Mouse (Mus musculus) olfactory bulb, adult 2 months (tissue): ENCODE results near the gene Rpl38. TPM values are rescaled to one million over a fixed set of nuclear protein-coding genes. Genes with fewer than 3 reads are reported as not detected.
A peak's percentile ranks its signal among the peaks of the same experiment; 100 is the strongest.

Experiments
- H3K27ac ChIP-seq: fragments of 200-500 bp; 2 replicates; pipeline ENCODE4 v1.5.1; 2012; ENCODE audit warnings: low read depth, low read length; ENCODE audit not compliant: insufficient read depth
- H3K4me1 ChIP-seq: fragments of 200-500 bp; 2 replicates; pipeline ENCODE4 v1.6.1; 2012; ENCODE audit warnings: low read length; ENCODE audit not compliant: control insufficient read depth, insufficient read depth
- H3K4me3 ChIP-seq: fragments of 200-500 bp; 2 replicates; pipeline ENCODE4 v1.5.1; 2012; ENCODE audit warnings: mild to moderate bottlenecking, low read depth, low read length, moderate library complexity; ENCODE audit not compliant: insufficient read depth
- CTCF ChIP-seq: fragments of 200-500 bp; IDR thresholded peaks from 2 replicates; pipeline ENCODE4 v1.5.1; 2012; ENCODE audit warnings: low read depth, mild to moderate bottlenecking, low read length, moderate library complexity; ENCODE audit not compliant: insufficient read depth
- POLR2A ChIP-seq: fragments of 200-500 bp; IDR thresholded peaks from 2 replicates; pipeline ENCODE4 v1.6.1; 2012; ENCODE audit warnings: mild to moderate bottlenecking, low read depth, low read length, moderate library complexity; ENCODE audit not compliant: insufficient read depth
- WGBS: fragments of 180-500 bp; shearing (Covaris S2); methylation state at CpG from one replicate; pipeline ENCODE4 v1.1.7; 2018; 5-methylcytosine and 5-hydroxymethylcytosine counted together
- polyA plus RNA-seq: library from polyadenylated mRNA; stranded (reverse); fragments of >200 nt; gene quantifications from 2 replicates; pipeline ENCODE4 v1.2.4, GENCODE M21; 2012; ENCODE audit warnings: low replicate concordance; ENCODE audit not compliant: missing spikeins, insufficient read depth, insufficient read length

The Rpl38 gene
- polyA plus RNA-seq, 1 experiment: not detected

DNA sequence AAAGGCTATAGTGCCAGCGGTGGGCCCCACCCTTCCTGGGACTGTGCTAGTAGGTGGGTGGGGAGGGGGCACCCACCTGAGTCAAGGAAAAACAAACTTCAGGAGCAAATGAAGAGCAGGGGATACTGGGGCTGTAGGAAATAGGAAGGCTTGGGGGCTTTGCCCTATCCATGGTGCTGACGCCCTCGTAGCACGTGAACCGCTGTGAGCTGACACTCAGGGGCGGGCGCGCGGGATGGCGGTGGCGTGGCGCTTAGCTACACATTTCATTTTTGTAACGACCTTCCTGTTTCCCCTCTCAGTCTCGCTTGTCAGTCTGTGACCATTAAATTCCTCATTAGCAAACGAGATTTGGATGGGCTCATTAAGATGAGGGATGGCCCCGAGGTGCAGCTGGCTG is 15.8 kb upstream of the Rpl38 start:
- Histone ChIP-seq H3K27ac (no peak overlapping the region), H3K4me1 (peaks cover 11% of the 10 kb centered on the region), H3K4me3 (no peak overlapping the region)
- no peak for TF ChIP-seq POLR2A
- no peak for TF ChIP-seq CTCF
- 11% methylated on average over 16 of the region's 16 CpGs for WGBS

DNA sequence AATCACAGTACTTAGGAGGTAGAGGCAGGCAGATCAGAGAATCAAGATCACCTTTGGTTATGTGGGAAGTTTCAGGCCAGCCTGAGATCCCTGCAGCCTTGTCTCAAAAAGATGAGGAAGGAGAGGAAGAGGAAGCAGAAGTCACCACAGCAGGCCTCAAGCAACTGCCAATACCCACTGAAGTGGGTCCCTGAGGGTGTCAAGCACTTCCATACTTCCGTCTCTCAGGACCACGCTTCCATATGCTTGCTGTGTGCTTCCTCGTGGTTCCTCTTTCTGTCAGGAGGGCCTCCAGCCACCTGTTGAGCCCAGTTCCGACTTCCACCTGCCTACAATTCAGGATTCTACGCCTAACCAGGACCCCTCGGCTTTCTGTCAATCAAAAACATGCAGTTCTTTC is 14.7 kb upstream of the Rpl38 start:
- Histone ChIP-seq H3K27ac (no peak overlapping the region), H3K4me3 (no peak overlapping the region), H3K4me1 (peaks cover 11% of the 10 kb centered on the region)
- 91% methylated on average over 6 of the region's 6 CpGs for WGBS
- TF ChIP-seq CTCF: no peak
- no peak for TF ChIP-seq POLR2A

DNA sequence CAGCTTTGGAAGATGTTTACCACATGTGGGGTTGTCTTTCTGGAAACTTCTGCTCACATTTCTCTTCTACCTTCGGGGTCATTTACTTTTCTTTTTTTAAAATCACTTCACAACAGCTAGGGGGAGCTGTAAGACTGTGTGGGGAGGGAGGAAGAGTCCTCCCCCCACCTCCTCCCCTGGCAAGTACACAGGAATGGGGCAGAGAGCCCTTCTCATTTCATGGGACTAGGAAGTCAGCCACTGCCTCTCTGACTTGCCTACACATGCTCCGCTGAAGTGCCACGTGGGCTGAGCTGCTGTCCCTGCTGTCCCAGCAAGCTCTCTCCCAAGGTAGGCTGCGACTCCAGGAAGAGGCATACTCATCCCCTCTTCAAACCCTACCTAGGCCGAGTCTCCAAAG is 13.8 kb upstream of the Rpl38 start:
- TF ChIP-seq POLR2A: no peak
- no peak for TF ChIP-seq CTCF
- 63% methylated on average over 5 of the region's 5 CpGs for WGBS
- Histone ChIP-seq H3K4me3 (no peak overlapping the region), H3K4me1 (peaks cover 8% of the 10 kb centered on the region), H3K27ac (no peak overlapping the region)

DNA sequence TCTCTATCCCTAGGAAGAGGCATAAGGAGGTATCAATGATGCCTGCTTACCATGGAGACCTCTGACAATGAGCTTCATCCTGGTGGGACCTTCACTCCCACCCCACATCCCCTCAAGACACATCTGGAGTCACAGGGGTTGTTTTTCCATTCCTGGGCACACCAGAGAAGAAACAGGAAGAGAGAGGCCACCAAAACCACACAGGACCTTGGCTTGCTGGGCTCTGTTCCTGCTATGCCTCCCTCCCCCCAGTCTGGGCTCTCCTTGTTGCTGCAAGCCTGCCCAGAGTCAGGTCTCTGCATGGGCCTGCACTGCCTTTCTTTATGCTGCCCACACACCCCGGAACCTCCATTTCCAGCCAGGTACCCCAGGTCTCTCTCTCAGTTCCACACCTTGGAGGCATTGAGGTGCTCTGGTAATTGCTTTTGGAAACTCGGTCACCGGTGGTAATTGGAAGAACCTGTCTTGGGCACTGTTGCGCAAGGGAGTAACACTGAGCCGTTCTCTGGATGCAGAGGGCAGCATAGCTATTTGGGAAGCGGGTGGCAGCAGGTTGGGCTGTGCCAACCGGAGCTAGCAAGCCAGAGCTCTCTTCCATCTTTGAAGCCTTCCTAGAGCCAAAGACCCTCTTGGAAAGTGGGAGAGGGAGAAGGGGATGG is 12.8 kb upstream of the Rpl38 start:
- Histone ChIP-seq H3K4me3 (no peak overlapping the region), H3K4me1 (peaks cover 8% of the 10 kb centered on the region), H3K27ac (no peak overlapping the region)
- WGBS: 87% methylated on average over 7 of the region's 7 CpGs
- TF ChIP-seq CTCF: no peak

DNA sequence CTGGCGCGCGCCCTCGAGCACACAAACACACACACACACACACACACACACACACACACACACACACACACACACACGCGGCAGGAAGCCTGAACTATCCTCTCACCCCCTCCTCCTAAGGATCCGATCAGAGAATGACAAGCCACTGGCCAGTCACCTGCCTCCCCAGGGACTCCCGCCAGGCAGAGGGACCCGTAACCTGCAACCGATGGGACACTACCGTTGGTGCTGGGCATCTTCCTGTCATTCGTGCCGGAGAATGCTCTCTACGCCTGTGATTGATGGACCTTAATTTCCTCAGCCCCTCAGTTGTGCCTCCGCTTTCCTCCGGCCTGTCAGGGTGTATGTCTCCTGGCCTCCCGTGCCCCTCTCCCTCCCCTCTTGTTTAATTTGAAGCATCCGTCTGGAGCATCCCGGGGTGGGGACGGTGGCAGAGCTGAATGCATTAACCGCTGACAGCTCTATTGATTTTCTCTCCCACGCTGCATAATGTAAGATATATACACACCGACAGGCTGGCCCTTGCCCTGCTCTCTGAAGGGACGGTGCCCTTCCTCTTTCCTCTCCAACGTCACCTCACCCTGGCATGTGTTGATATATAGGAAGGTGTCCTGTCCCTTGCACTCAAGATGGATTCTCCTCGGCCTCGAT is 11.2 kb upstream of the Rpl38 start:
- Histone ChIP-seq H3K27ac (no peak overlapping the region), H3K4me3 (no peak overlapping the region), H3K4me1 (peaks cover 8% of the 10 kb centered on the region)
- no peak for TF ChIP-seq POLR2A
- no peak for TF ChIP-seq CTCF
- WGBS: 66% methylated on average over 27 of the region's 27 CpGs

DNA sequence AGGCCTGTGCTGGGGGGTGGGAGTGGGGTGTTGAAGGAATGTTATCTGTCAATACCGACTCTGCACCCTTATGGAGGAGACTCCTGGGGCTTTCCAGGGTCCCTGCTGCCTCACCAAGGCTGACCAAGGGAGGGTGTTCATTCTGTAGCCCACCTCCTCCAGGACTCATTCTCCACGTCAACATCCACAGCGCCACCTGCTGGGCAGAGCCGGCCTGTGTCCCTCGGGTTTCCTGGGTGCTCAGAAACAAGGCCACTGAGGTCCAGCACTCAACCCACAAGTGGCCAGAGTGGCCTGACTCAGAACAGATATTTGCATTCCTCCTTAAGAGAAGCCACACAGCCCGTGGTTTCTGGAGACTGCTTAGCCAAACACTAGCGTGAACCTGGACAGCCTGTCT is 10.6 kb upstream of the Rpl38 start:
- WGBS: 22% methylated on average over 7 of the region's 7 CpGs
- Histone ChIP-seq H3K4me1 (peaks cover 3% of the 10 kb centered on the region), H3K4me3 (no peak overlapping the region), H3K27ac (no peak overlapping the region)
- TF ChIP-seq CTCF: peak; percentile 73; the same call in 1 of the 2 replicates
- TF ChIP-seq POLR2A: no peak

DNA sequence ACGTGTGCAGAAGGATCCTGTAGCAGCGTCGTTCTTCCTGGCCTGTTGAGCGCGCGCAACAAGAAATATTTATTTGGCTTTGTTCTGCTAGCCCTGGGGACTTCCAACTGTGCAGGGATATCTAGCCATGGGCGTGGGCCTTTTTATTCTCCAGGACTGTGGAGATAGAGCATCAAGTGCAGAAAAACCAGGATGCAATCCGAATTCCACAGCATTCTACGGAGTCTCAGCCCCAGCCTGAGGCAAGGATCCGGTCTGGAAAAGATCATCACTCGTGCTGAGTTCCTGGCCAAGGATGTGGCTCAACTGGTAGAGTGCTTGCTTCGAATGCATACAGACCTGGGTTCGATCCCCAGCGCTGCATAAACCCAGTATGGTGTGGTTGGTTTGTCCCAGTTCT is 6.2 kb upstream of the Rpl38 start:
- Histone ChIP-seq H3K4me1 (no peaks in the 10 kb centered on the region), H3K4me3 (no peak overlapping the region), H3K27ac (no peak overlapping the region)
- WGBS: 91% methylated on average over 14 of the region's 14 CpGs
- TF ChIP-seq POLR2A (no peak), CTCF (no peak)

DNA sequence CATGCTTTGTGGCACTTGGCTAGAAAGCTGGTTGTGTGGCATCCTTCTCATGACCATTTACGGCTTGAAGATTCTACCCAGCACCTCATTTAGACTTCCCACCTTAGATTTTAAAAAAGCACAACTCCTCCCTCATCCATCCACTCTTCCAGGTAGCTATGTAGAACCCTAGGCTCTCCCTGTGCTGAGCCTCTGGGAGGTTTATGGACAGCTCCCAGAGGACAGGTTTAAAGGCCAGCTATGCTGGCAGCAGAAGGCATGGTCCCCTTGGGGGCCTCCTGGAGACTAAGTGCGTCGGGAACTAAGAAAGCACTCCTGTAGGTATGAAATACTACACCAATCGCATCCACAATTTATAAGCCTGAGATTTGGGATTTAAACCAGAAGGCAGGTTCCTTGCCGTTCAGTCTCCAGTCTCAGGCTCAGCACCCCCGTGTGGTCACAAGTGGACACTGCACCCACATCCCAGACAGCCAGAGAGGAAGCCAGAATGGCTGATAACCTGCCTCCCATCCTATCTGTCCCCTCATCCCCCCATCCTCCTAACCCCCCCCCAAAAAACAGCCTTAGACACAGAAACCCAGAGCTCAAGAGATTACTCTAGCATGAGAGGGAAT is 5.5 kb upstream of the Rpl38 start:
- 33% methylated on average over 6 of the region's 6 CpGs for WGBS
- H3K4me1 ChIP-seq: no peaks in the 10 kb centered on the region
- TF ChIP-seq CTCF (peak; percentile 61; the same call in 1 of the 2 replicates), POLR2A (no peak)

DNA sequence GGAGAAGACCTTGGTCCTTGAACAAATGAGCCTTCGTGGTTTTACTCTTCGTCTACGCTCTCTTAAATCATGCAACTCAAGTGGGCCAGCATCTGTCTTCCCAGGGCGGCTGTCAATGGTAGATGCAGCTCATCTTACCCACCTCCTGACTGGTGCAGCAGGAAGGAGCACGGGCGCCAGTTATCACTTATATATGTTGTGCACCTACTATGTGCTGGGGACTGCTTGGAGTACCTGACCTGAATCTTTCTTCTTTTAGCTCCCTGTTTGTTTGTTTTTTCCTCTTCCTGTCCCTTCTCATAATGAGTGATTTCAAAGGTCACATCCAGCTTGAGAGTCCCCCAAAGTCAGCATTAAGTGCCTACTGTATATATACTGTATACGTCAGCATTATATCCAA is 4.2 kb upstream of the Rpl38 start:
- TF ChIP-seq POLR2A (no peak), CTCF (no peak)
- no peak overlapping the region for H3K4me3 ChIP-seq
- 85% methylated on average over 7 of the region's 7 CpGs for WGBS
- H3K27ac ChIP-seq: no peak overlapping the region
- H3K4me1 ChIP-seq: 0 out of 2 replicates have a peak, but pooled peaks cover 1% of the 10 kb centered on the region

More for the DNA sequence above, 5.5 kb upstream of the Rpl38 start:
- Histone ChIP-seq H3K4me3 (no peak overlapping the region), H3K27ac (no peak overlapping the region)
